Mouse (Mus musculus) small intestine, adult 2 months (tissue): ENCODE data around the gene Rgmb. TPM values are rescaled to one million over a fixed set of nuclear protein-coding genes. Genes with fewer than 3 reads are reported as not detected.
A peak's percentile ranks its signal among the peaks of the same experiment; 100 is the strongest.

Source experiments
- H3K27ac ChIP-seq: fragments of 200-500 bp; 2 replicates; pipeline ENCODE4 v1.5.1; 2012; ENCODE audit warnings: low read depth, low read length, control low read depth, inconsistent platforms; ENCODE audit not compliant: insufficient read depth
- H3K27me3 ChIP-seq: fragments of 200-500 bp; 2 replicates; pipeline ENCODE4 v1.6.1; 2012; ENCODE audit warnings: mild to moderate bottlenecking, moderate library complexity, low read length, inconsistent platforms; ENCODE audit not compliant: control insufficient read depth, insufficient read depth
- H3K36me3 ChIP-seq: fragments of 200-500 bp; 2 replicates; pipeline ENCODE4 v1.6.1; 2012; ENCODE audit warnings: mild to moderate bottlenecking, low read length, control low read depth, inconsistent platforms; ENCODE audit not compliant: control insufficient read depth, insufficient read depth
- H3K4me1 ChIP-seq: fragments of 200-500 bp; 2 replicates; pipeline ENCODE4 v1.6.1; 2012; ENCODE audit warnings: low read length, inconsistent platforms, mixed read lengths; ENCODE audit not compliant: control insufficient read depth, insufficient read depth, insufficient read length
- H3K4me3 ChIP-seq: fragments of 200-500 bp; 2 replicates; pipeline ENCODE4 v1.5.1; 2012; ENCODE audit warnings: low read depth, mild to moderate bottlenecking, control low read depth, inconsistent platforms, low read length, moderate library complexity
- CTCF ChIP-seq: fragments of 200-500 bp; IDR thresholded peaks from 2 replicates; pipeline ENCODE4 v1.5.1; 2012; ENCODE audit warnings: low read depth, mild to moderate bottlenecking, control low read depth, inconsistent platforms, low read length, moderate library complexity, mixed read lengths; ENCODE audit not compliant: insufficient replicate concordance, insufficient read length; ENCODE audit errors: extremely low read depth
- POLR2A ChIP-seq: fragments of 200-500 bp; IDR thresholded peaks from 2 replicates; pipeline ENCODE4 v1.6.1; 2012; ENCODE audit warnings: low read depth, mild to moderate bottlenecking, control low read depth, inconsistent platforms, low read length, moderate library complexity
- WGBS: fragments of 180-500 bp; shearing (Covaris S2); methylation state at CpG from one replicate; pipeline ENCODE4 v1.1.7; 2018; 5-methylcytosine and 5-hydroxymethylcytosine counted together
- polyA plus RNA-seq: library from polyadenylated mRNA; depleted of rRNA; stranded (reverse); fragments of >200 nt; gene quantifications from 2 replicates; pipeline ENCODE4 v1.2.3, GENCODE M21; 2012

The Rgmb gene
- polyA plus RNA-seq, 1 experiment, result 97.5 TPM

DNA sequence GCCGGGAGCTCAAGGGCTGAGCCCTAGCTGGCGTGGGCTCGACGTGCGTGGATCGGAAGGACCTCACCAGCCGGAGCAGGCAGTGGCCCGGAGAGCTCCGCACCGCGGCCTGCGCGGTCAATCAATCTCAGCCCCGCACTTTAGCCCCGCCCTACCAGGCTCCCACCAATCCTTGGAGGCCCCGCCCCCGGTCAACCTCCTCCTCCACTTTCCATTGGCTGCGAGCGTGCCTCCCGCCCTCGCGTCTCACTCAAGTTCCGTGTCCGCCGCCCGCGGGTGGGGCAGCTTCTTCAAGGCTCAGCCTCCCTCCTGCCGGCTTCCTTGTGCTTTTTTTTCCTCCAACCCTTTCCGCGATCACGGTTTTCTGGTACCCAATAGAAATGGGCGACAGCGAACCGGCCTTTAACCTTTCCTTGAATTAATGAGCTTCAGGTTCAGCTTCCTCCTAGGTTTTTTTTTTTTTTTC lies 4.4 kb downstream of the Rgmb start:
- Histone ChIP-seq H3K36me3 (no peaks in the 10 kb centered on the region), H3K4me1 (peaks cover 2% of the 10 kb centered on the region), H3K27me3 (no peaks in the 10 kb centered on the region), H3K27ac (peak overlapping the region; percentile 99), H3K4me3 (peak overlapping the region; percentile 90)
- TF ChIP-seq POLR2A, result peak; percentile 97
- no peak for TF ChIP-seq CTCF
- WGBS, result 1% methylated on average over 32 of the region's 34 CpGs

DNA sequence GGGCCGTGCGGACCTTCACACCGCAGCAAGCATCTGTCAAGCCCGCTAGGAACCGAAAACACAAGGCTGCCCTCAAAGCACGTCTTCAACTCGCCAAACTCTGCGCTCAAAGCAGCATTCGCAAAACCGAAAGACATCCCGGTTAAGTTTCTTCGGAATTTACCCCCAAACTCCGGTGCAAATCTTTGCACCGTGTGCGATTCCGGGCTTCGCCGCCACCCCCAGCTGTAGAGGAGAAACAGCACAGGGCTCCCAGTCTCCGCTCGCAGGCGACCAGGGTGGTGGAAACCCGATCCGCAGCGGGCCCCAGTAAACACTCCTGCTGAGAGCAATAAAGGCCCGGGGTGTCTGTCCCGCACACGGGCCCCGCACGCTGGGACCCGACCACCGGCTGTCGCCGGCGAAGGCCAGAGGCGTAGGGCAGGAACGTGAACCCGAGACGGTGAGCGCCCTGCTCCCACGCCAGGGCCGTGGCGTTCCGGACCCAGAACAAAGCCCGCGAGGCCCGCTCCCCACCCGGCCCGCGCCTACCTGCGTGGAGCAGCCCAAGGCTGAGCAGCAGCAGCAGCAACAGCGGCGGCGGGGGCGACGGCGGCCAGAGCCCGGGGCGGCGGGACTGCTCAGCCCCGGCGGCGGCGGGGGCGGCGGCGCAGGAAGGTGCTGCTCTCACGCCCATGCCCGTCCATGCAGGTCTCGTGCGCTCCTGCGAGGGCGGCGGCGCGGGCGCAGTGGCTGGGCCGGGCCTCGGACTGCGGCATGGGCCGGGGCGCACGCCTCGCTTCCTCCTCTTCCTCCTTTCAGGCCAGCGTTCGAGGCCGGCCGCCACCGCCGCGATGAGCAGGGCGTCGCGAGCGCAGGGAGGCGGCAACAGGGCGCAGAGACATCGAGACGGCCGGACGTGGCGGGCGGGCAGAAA lies 5.1 kb downstream of the Rgmb start:
- Histone ChIP-seq H3K27ac (peak overlapping the region; percentile 90), H3K36me3 (no peaks in the 10 kb centered on the region), H3K27me3 (no peaks in the 10 kb centered on the region), H3K4me1 (peaks cover 5% of the 10 kb centered on the region), H3K4me3 (peak overlapping the region; percentile 90)
- under 1% methylated on average over 99 of the region's 102 CpGs for WGBS
- TF ChIP-seq POLR2A, result no peak
- no peak for TF ChIP-seq CTCF

DNA sequence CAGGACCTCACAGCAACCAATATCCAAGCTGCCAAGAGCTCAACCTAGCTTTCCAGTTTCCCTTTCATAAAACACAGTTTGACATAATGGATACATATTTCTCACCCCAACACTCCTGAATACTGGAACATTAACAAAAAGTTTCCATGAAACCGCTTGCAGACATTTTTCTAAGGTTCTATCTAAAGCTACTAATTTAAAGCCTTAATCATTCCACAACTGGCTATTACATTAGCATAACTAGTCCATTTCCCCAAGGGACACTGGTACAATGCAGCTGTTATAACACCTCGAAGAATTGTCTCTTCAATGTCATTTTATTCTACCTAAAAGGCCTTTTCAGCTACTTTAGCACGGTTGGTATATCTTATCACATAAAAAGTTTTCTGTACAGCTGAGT lies 6.0 kb downstream of the Rgmb start:
- Histone ChIP-seq H3K27ac (peak overlapping the region; percentile 14), H3K27me3 (no peaks in the 10 kb centered on the region), H3K4me1 (peaks cover 6% of the 10 kb centered on the region), H3K36me3 (peaks cover 3% of the 10 kb centered on the region; the same call in 1 of the 2 replicates), H3K4me3 (peak overlapping the region; percentile 32; the same call in 1 of the 2 replicates)
- TF ChIP-seq POLR2A (no peak), CTCF (no peak)
- 11% methylated on average over 3 of the region's 3 CpGs for WGBS

- Histone ChIP-seq H3K27ac (peak overlapping the region; percentile 14), H3K4me3 (peak overlapping the region; percentile 32; the same call in 1 of the 2 replicates)
Observed at GRCm38 (mm10) chr17:15824337-15824736, 6.5 kb downstream of the Rgmb start.

DNA sequence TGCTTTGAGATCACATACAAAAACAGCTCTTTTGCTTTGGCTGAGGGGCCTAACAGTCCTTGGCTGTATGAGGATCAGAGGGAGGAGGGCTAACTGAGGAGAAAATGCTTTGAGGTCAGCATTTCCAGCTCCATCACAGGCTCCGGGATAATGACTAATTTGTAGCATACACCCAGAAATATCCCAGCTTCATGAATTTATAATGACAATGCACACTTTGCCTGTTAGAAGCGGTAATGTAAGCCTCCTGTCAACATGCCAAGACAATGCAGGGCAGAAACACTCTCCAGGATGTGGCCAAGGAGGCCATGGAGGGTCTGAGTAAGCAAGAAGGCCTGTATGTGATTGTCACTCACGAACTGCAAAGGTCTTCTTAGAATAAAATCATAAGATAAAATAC lies 7.0 kb downstream of the Rgmb start:
- H3K27me3 ChIP-seq, result no peaks in the 10 kb centered on the region
- peak overlapping the region; percentile 14; the same call in 1 of the 2 replicates for H3K27ac ChIP-seq
- WGBS, result 15% methylated on average over 3 of the region's 3 CpGs
- H3K4me3 ChIP-seq, result peak overlapping the region; percentile 16; the same call in 1 of the 2 replicates
- H3K4me1 ChIP-seq, result peaks cover 8% of the 10 kb centered on the region; the same call in 1 of the 2 replicates
- H3K36me3 ChIP-seq, result peaks cover 3% of the 10 kb centered on the region; the same call in 1 of the 2 replicates
- TF ChIP-seq CTCF (no peak), POLR2A (no peak)

More at GRCm38 (mm10) chr17:15824337-15824736, 6.5 kb downstream of the Rgmb start:
- TF ChIP-seq POLR2A, result no peak
- no peak for TF ChIP-seq CTCF
- Histone ChIP-seq H3K4me1 (peaks cover 6% of the 10 kb centered on the region; the same call in 1 of the 2 replicates), H3K27me3 (no peaks in the 10 kb centered on the region), H3K36me3 (peaks cover 3% of the 10 kb centered on the region; the same call in 1 of the 2 replicates)
- 20% methylated on average over 11 of the region's 11 CpGs for WGBS

- WGBS, result 25% methylated on average over 5 of the region's 5 CpGs
- peaks cover 8% of the 10 kb centered on the region; the same call in 1 of the 2 replicates for H3K4me1 ChIP-seq
- no peak overlapping the region for H3K4me3 ChIP-seq
- H3K27ac ChIP-seq, result no peak overlapping the region
- peaks cover 3% of the 10 kb centered on the region; the same call in 1 of the 2 replicates for H3K36me3 ChIP-seq
- H3K27me3 ChIP-seq, result no peaks in the 10 kb centered on the region
- no peak for TF ChIP-seq CTCF
- no peak for TF ChIP-seq POLR2A
Observed at GRCm38 (mm10) chr17:15823215-15823614, 7.6 kb downstream of the Rgmb start.

DNA sequence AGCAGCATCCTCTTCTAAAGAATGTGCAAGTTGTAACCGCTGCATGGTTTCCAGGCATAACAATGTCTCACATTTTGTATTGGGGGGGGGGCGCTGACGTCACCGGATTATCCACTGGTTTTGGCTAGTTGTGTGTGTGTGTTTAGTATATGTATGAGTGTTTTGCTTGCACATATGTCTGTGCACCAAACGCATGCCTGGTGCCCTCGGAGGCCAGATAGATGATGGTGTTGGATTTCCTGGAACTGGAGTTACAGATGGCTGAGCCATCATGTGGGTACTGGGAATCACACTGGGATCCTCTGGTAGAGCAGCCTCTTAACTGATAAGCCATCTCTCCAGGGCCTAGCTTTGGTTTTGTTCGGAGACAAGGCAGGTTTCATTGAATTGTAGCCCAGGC lies 8.5 kb downstream of the Rgmb start:
- WGBS, result 35% methylated on average over 7 of the region's 7 CpGs
- no peak for TF ChIP-seq CTCF
- no peak for TF ChIP-seq POLR2A
- H3K4me3 ChIP-seq, result no peak overlapping the region
- no peaks in the 10 kb centered on the region for H3K27me3 ChIP-seq
- peaks cover 6% of the 10 kb centered on the region for H3K36me3 ChIP-seq
- H3K4me1 ChIP-seq, result peaks cover 11% of the 10 kb centered on the region; the same call in 1 of the 2 replicates
- H3K27ac ChIP-seq, result no peak overlapping the region
